Mouse (Mus musculus) lung, embryonic 14.5 days (tissue): ENCODE data around the gene Slc23a2. TPM values are rescaled to one million over a fixed set of nuclear protein-coding genes. Genes with fewer than 3 reads are reported as not detected.

Experiments
- ATAC-seq: fragments of 200-750 bp; cut with Nextera tagmentation; 2 replicates; pipeline ENCODE4 v1.8.0; 2017; ENCODE audit warnings: mild to moderate bottlenecking, moderate TSS enrichment, moderate library complexity; ENCODE audit not compliant: insufficient read depth
- DNase-seq: peaks from one replicate; pipeline ENCODE4 v3.0.0-alpha.2; 2015
- H3K27ac ChIP-seq: fragments of 300-500 bp; sonication (generic); 2 replicates; pipeline ENCODE4 v1.5.1; 2014; ENCODE audit warnings: low read depth, mild to moderate bottlenecking, moderate library complexity
- H3K27me3 ChIP-seq: fragments of 300-500 bp; sonication (generic); 2 replicates; pipeline ENCODE4 v1.6.1; 2014; ENCODE audit warnings: low read length, control low read depth; ENCODE audit not compliant: insufficient read depth
- H3K36me3 ChIP-seq: fragments of 300-500 bp; sonication (generic); 2 replicates; pipeline ENCODE4 v1.6.1; 2014; ENCODE audit warnings: control low read depth; ENCODE audit not compliant: insufficient read depth
- H3K4me1 ChIP-seq: fragments of 300-500 bp; sonication (generic); 2 replicates; pipeline ENCODE4 v1.6.1; 2014; ENCODE audit warnings: antibody characterized with exemption, control low read depth; ENCODE audit not compliant: insufficient read depth
- H3K4me2 ChIP-seq: fragments of 300-500 bp; sonication (generic); 2 replicates; pipeline ENCODE4 v1.6.1; 2014; ENCODE audit warnings: mild to moderate bottlenecking
- H3K4me3 ChIP-seq: fragments of 300-500 bp; sonication (generic); 2 replicates; pipeline ENCODE4 v1.5.1; 2014; ENCODE audit warnings: low read depth, low read length
- H3K9ac ChIP-seq: fragments of 300-500 bp; sonication (generic); 2 replicates; pipeline ENCODE4 v1.6.1; 2014
- H3K9me3 ChIP-seq: fragments of 300-500 bp; sonication (generic); 2 replicates; pipeline ENCODE4 v1.6.1; 2016; ENCODE audit warnings: low read depth, low read length, control low read depth
- CTCF ChIP-seq: IDR thresholded peaks from 2 replicates; pipeline ENCODE4 v1.5.1; 2016; ENCODE audit warnings: antibody characterized with exemption, low read depth
- WGBS: fragments of 180-500 bp; shearing (Covaris S2); extraction: QIAGEN DNeasy Blood & Tissue Kit; methylation state at CpG from one replicate; pipeline ENCODE4 v1.1.7; 2014; 5-methylcytosine and 5-hydroxymethylcytosine counted together
- polyA plus RNA-seq: library from polyadenylated mRNA; unstranded; fragments of >200 nt; fragmentation: Nextera tagmentation; extraction: Ambion mirVana; gene quantifications from 2 replicates; pipeline ENCODE4 v1.2.1, GENCODE M21; 2014

The Slc23a2 gene
- polyA plus RNA-seq, 1 experiment from 2014 or later, result 17.3 TPM

- H3K27ac ChIP-seq, result no peak overlapping the region
- H3K27me3 ChIP-seq, result no peaks in the 10 kb centered on the region
- no peaks in the 10 kb centered on the region for H3K4me1 ChIP-seq
- H3K9ac ChIP-seq, result no peak overlapping the region
- ATAC-seq (peak; percentile 57), DNase-seq (peak; percentile 87)
- H3K4me2 ChIP-seq, result no peak overlapping the region
- 41% methylated on average over 9 of the region's 9 CpGs for WGBS
- TF ChIP-seq CTCF, result peak; percentile 89
- no peaks in the 10 kb centered on the region for H3K9me3 ChIP-seq
- no peaks in the 10 kb centered on the region for H3K36me3 ChIP-seq
- H3K4me3 ChIP-seq, result no peak overlapping the region
Observed at GRCm38 (mm10) chr2:132111266-132111665, 33.6 kb downstream of the Slc23a2 start.

DNA sequence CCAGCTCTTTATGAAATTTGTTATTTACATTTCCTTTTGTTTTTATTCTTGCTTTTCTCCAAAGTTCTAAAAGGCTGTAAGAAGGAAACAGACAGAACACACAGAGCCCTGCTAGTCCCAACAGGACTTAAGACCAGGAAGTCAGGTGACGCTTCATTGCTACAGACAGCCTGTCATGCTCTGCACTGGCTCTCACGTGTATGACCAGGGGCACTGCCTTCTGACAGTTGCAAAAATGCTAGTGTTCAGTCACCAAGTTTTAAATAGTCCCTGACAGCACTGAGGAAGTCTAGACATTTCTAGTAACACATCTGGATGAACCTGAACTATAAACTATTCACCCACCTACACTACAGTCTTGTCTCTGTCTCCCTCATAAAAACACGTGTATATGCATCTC is 34.2 kb downstream of the Slc23a2 start:
- no peak overlapping the region for H3K4me2 ChIP-seq
- no peak overlapping the region for H3K9ac ChIP-seq
- H3K9me3 ChIP-seq, result no peaks in the 10 kb centered on the region
- H3K4me1 ChIP-seq, result no peaks in the 10 kb centered on the region
- no peak overlapping the region for H3K4me3 ChIP-seq
- no peaks in the 10 kb centered on the region for H3K36me3 ChIP-seq
- no peaks in the 10 kb centered on the region for H3K27me3 ChIP-seq
- no peak for ATAC-seq
- no peak overlapping the region for H3K27ac ChIP-seq
- WGBS, result 37% methylated on average over 3 of the region's 3 CpGs
- no peak for TF ChIP-seq CTCF
- DNase-seq, result no peak

GRCm38 (mm10) chr2:132108988-132109387 is 35.9 kb downstream of the Slc23a2 start:
- no peaks in the 10 kb centered on the region for H3K36me3 ChIP-seq
- no peak overlapping the region for H3K27ac ChIP-seq
- WGBS, result 85% methylated on average over 9 of the region's 9 CpGs
- no peaks in the 10 kb centered on the region for H3K9me3 ChIP-seq
- no peaks in the 10 kb centered on the region for H3K4me1 ChIP-seq
- H3K9ac ChIP-seq, result no peak overlapping the region
- H3K4me2 ChIP-seq, result no peak overlapping the region
- no peak for TF ChIP-seq CTCF
- no peaks in the 10 kb centered on the region for H3K27me3 ChIP-seq
- ATAC-seq (no peak), DNase-seq (no peak)
- H3K4me3 ChIP-seq, result no peak overlapping the region

GRCm38 (mm10) chr2:132107611-132108010 is 37.3 kb downstream of the Slc23a2 start:
- no peaks in the 10 kb centered on the region for H3K9me3 ChIP-seq
- no peak overlapping the region for H3K9ac ChIP-seq
- no peak for TF ChIP-seq CTCF
- H3K36me3 ChIP-seq, result no peaks in the 10 kb centered on the region
- DNase-seq (peak; percentile 45), ATAC-seq (no peak)
- no peak overlapping the region for H3K4me2 ChIP-seq
- no peak overlapping the region for H3K4me3 ChIP-seq
- 0 out of 2 replicates have a peak, but pooled peaks cover 6% of the 10 kb centered on the region for H3K4me1 ChIP-seq
- H3K27me3 ChIP-seq, result no peaks in the 10 kb centered on the region
- no peak overlapping the region for H3K27ac ChIP-seq
- WGBS, result 52% methylated on average over 9 of the region's 9 CpGs

- TF ChIP-seq CTCF, result no peak
- ATAC-seq (no peak), DNase-seq (peak; percentile 50)
- Histone ChIP-seq H3K27me3 (no peaks in the 10 kb centered on the region), H3K9ac (no peak overlapping the region), H3K4me3 (no peak overlapping the region), H3K4me2 (no peak overlapping the region), H3K27ac (no peak overlapping the region), H3K9me3 (no peaks in the 10 kb centered on the region), H3K36me3 (no peaks in the 10 kb centered on the region), H3K4me1 (0 out of 2 replicates have a peak, but pooled peaks cover 6% of the 10 kb centered on the region)
- 46% methylated on average over 5 of the region's 5 CpGs for WGBS
Observed at GRCm38 (mm10) chr2:132106069-132106468, 38.8 kb downstream of the Slc23a2 start.

DNA sequence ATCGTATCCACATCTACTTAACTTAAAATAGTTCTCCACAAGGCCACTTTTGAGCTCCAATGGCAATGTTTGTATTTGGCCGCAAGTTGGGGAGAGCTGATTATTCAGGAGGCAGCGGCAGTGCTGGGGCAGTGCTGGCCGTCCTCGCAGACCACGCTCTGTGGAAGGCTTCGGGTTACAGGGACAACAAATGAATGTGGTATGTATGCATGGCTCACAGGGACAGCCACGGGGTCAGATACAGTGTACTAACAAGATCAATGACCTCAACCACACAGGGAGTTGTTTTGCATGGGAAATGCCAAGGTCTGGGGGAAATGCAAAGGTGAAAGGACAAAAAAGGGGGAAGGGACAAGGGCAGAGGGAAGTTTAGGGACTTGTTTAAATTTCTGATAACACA is 41.6 kb downstream of the Slc23a2 start:
- Histone ChIP-seq H3K9ac (no peak overlapping the region), H3K27ac (no peak overlapping the region), H3K4me1 (0 out of 2 replicates have a peak, but pooled peaks cover 6% of the 10 kb centered on the region), H3K36me3 (peaks cover 10% of the 10 kb centered on the region), H3K27me3 (no peaks in the 10 kb centered on the region), H3K4me3 (no peak overlapping the region), H3K9me3 (no peaks in the 10 kb centered on the region), H3K4me2 (peak overlapping the region; percentile 35)
- ATAC-seq, result peak; percentile 79
- DNase-seq, result peak; percentile 43
- no peak for TF ChIP-seq CTCF
- WGBS, result 7% methylated on average over 8 of the region's 8 CpGs

DNA sequence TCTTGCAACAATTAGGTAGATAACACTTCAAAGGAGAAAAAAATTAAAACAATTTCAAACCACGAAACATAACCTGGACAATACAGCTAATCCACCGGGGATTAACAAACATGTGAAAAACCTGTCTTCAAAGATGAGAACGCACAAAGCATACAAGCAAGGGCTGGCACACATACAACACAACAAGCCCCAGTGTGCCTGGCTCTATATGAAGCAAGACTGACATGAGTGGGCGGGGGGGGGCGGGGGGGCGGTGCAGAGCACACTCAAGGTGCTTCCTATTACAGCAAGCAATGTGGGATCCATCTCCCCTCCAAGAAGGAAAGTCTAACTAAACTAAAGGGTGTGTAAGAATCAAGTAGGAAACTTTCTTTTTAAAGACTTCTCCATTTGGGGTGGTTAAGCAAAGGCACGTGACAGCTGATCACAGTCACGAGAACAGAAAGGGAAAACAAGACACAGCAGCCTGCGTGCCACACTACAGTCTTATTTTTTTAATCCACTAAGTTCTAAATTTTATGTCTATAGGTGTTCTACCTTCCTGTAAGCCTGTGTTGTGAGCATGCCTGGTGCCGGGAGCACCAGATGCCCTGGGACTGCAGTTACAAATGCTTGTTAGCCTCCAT is 42.3 kb downstream of the Slc23a2 start:
- Histone ChIP-seq H3K9ac (no peak overlapping the region), H3K36me3 (peaks cover 13% of the 10 kb centered on the region), H3K27ac (no peak overlapping the region), H3K4me3 (no peak overlapping the region), H3K4me2 (peak overlapping the region; percentile 35), H3K27me3 (no peaks in the 10 kb centered on the region), H3K9me3 (no peaks in the 10 kb centered on the region), H3K4me1 (0 out of 2 replicates have a peak, but pooled peaks cover 6% of the 10 kb centered on the region)
- WGBS, result 59% methylated on average over 10 of the region's 10 CpGs
- DNase-seq (no peak), ATAC-seq (no peak)
- no peak for TF ChIP-seq CTCF
